Mouse (Mus musculus): Measurements from ENCODE around the gene Ifi44. TPM values are rescaled to one million over a fixed set of nuclear protein-coding genes. Genes with fewer than 3 reads are reported as not detected.

Ifi44 gene
- under 1 TPM in 1 of 2 experiments, not detected in 1; 0.11 TPM for total RNA-seq (2021)
- long read RNA-seq: 0 reads

DNA sequence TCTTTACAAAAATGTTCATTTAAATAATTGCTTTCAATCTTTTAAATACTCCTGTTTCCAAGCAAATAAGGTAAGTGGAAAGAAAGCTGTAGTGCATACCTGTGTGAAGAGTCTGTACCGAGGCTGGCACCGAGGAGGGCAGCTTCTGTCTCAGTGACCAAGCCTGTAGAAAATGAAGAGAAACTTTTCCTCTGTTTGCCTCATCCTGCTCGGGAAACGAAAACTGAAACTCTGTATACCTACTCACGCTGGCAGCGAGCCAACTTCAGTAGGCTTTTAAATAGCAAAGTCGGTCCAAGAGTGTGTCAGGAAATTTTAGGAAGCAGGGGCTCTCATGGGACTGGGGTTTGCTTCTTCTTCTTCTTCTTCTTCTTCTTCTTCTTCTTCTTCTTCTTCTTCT lies at the start of gene Ifi44:
Gene Ifi44, minus strand, starts transcription at position 224 of the 400 bp plus-strand sequence.
- DNase-seq (ENCODE audit: low spot score in 2 of 2): no peak

DNA sequence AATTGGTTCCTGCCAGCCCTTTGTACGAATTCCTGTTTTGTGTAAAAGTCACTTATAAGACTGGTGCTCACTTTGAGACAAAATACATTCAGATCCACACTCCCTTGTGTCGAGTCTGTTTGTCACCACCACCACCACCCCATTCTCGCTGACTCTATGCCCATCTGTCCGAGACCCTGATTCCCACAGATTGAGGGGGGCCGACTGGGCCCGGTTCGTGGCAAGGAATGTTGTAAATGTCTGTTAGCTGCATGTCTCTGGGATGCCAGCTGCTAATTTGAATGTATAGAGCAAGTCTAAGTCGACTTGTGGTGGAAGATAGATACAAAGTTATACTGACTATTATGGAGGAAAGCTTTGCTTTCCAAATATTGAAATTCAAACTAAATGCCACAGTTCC lies 38.9 kb upstream of the Ifi44 start:
- DNase-seq (ENCODE audit: low spot score in 2 of 2): no peak

DNA sequence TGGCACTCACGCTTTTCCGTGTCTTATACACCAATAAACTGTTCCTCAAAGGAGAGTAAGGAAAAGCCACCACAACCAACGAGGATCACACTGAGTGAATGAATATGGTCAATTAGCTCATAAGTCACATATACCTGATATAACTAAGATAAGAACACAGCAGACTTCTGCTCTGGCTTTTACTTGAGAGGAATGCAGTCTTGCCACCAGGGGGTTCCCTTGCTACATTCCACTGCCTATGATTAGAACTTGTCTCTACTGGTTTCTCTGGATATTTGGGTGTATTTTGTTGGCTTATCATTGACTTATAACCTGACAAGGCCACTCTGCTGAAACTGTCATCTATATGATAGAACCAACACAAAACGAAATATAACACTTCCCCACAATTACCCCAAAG lies 25.3 kb upstream of the Ifi44 start:
- DNase-seq (ENCODE audit: low spot score in 2 of 2): peak; percentile 40 to 59

DNA sequence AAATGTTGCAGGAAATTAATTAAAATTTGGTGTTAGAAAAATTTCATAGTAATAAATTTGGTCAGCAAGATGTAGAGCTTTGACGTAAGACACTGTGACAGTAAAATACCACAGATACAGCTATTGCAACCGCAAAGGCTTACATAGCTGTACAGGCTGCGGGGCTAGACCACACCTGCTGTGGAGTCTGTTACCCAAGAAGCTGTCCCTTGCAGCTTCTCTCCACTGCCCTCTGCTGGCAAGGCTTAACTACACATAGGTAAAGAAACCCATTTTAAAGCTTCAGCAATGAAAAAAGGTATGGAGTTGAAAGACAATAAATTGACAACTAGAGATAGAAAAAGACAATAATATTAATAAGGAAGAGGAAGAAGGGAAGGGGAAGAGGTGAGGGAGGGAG lies 21.3 kb upstream of the Ifi44 start:
- peak; percentile 24 to 55 for DNase-seq (ENCODE audit: low spot score in 2 of 2)

DNA sequence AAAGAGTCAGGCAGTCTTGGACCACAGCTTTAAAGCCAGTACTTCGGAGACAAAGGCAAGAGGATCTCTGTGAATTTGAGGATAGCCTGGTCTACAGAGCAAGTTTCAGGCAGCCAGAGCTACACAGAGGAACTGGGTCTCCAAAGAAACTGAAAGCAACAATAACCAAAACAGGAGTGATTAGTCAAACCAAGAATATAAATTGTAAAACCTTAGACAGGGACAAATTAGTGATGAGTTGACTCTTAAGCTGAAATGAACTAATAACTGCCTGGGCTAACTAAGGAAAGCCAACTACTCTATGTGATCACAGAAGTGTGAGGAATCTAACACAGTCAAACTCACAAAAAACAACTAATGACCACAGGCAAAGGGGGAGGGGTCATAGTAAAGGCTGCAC lies 1.2 kb downstream of the Ifi44 start:
- no peak for DNase-seq (ENCODE audit: low spot score in 2 of 2)

DNA sequence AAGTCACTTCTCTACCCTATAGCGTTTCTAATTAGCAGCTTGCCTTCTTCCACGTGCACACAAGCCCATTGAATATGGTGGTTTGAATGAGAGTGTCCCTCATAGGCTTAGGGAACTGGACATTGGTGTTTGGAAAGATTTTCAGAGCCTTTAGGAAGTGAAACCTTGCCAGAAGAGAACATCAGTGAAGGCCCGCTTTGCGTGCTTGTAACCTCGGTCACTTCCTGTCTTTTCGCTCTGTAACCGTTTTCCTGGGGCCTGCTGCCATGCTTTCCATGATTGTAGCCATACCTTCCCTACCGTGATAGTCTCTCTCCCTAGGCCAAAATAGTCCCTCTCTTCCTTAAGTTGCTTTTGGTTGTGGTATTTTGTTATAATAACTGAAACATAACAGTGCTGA lies 3.7 kb downstream of the Ifi44 start:
- DNase-seq (ENCODE audit: low spot score in 2 of 2): no peak

DNA sequence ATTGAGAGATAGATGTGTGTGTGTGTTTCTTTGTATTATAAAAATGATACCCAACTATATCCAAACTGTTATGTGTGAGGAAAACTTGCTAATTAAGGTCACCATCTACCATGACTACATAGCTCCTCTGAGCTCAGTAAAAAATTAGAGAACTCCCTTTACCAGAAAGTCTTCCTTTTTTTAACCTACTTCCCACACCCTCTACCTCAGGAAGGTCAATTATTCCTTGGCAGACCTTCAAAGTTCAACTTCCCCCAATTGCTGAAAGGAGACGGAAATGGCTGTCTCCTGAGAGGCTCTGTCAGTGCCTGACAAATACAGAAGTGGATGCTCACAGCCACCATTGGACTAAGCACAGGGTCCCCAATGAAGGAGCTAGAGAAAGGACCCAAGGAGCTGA lies 7.5 kb downstream of the Ifi44 start:
- no peak for DNase-seq (ENCODE audit: low spot score in 2 of 2)

DNA sequence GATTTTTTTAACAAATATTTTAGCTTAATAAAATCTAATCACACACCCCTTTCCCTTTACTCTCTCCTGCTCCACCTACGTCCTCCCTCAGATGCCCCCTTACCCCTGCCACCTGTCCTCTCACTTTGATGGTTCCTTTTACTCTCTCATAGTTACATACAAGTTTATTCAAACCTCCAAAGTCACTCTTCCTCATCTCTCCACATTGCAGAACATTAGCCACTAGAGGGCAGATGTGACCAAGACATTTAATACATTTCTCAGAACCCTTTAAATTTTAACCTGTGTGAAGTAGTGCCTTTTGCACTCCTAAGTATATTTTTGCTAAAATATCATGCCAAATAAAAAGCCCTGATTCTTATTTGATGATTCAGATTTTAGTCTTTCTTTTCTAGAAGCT lies 33.5 kb downstream of the Ifi44 start:
- peak; percentile 4 to 22 for DNase-seq (ENCODE audit: low spot score in 2 of 2)

DNA sequence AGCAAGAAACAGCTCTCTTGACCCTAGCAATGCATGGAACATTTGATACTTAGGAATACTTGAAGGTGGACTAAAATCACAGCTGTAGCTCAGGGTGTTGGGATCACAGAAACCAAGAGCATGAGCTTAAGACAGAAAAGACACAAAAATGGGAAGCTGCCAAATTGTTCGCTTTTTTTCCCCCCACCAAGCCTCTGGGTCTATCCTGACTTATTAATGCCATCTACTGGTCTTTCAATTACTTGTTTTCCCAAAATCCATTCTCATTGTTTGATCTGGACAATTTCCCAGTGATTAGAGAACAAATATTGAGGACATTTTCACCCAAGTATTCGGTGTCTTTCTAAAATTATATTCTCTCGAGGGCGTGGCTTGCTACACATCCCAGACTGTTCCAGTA lies 42.4 kb downstream of the Ifi44 start:
- peak in 1 of 2 experiments; percentile 20 for DNase-seq (ENCODE audit: low spot score in 2 of 2)

Other genes starting within 250 kb of the Ifi44 start
- not detected for gene Ifi44l, start 12.9 kb upstream of the Ifi44 start, total RNA-seq (2021)
- 1 to 10 TPM in 1 of 2 experiments, under 1 TPM in 1; 0.41 to 1.1 TPM for gene Ptgfr, start 87.7 kb upstream of the Ifi44 start, total RNA-seq (2021)

Data from layer of hippocampus, postnatal 10 days (tissue).